Mouse (Mus musculus): ENCODE results near the gene Efs.

Efs gene

GRCm38 (mm10) chr14:54924641-54925348, 1.1 kb downstream of the Efs start:
- peak; percentile 86 for DNase-seq (ENCODE audit: low spot score)

- no peak for DNase-seq (ENCODE audit: low spot score)
Measured at GRCm38 (mm10) chr14:54920076-54920685, 5.7 kb downstream of the Efs start.

GRCm38 (mm10) chr14:54913343-54913742, 12.6 kb downstream of the Efs start:
- no peak for DNase-seq (ENCODE audit: low spot score)

- DNase-seq (ENCODE audit: low spot score) = peak; percentile 55
Measured at GRCm38 (mm10) chr14:54912886-54913285, 13.0 kb downstream of the Efs start, which contains the start of gene Slc22a17. TSS of gene Slc22a17 (minus strand) at chr14:54913132.

- no peak for DNase-seq (ENCODE audit: low spot score)
Measured at GRCm38 (mm10) chr14:54912109-54912850, 13.6 kb downstream of the Efs start.

GRCm38 (mm10) chr14:54908682-54909081, 17.2 kb downstream of the Efs start:
- no peak for DNase-seq (ENCODE audit: low spot score)

GRCm38 (mm10) chr14:54903641-54904040, 22.3 kb downstream of the Efs start:
- DNase-seq (ENCODE audit: low spot score) = no peak

GRCm38 (mm10) chr14:54900383-54900782, 25.5 kb downstream of the Efs start:
- peak; percentile 87 for DNase-seq (ENCODE audit: low spot score)

- no peak for DNase-seq (ENCODE audit: low spot score)
Measured at GRCm38 (mm10) chr14:54897445-54897844, 28.5 kb downstream of the Efs start.

- DNase-seq (ENCODE audit: low spot score) = peak; percentile 67
Measured at GRCm38 (mm10) chr14:54894296-54895151, 31.4 kb downstream of the Efs start.

GRCm38 (mm10) chr14:54893651-54894181, 32.2 kb downstream of the Efs start:
- DNase-seq (ENCODE audit: low spot score) = peak; percentile 99

GRCm38 (mm10) chr14:54892200-54892599, 33.7 kb downstream of the Efs start, which contains the start of gene Pabpn1:
TSS of gene Pabpn1 (plus strand) at chr14:54892500.
- no peak for DNase-seq (ENCODE audit: low spot score)

- no peak for DNase-seq (ENCODE audit: low spot score)
Measured at GRCm38 (mm10) chr14:54885309-54885708, 40.6 kb downstream of the Efs start.

- no peak for DNase-seq (ENCODE audit: low spot score)
Measured at GRCm38 (mm10) chr14:54884022-54884712, 41.8 kb downstream of the Efs start.

GRCm38 (mm10) chr14:54883154-54884021, 42.5 kb downstream of the Efs start, which contains the start of the genes Bcl2l2 and Gm20521:
TSS of gene Bcl2l2 (plus strand) at chr14:54883377.
TSS of gene Gm20521 (plus strand) at chr14:54883441.
- peak; percentile 85 for DNase-seq (ENCODE audit: low spot score)

- peak; percentile 80 for DNase-seq (ENCODE audit: low spot score)
Measured at GRCm38 (mm10) chr14:54877048-54877715, 48.7 kb downstream of the Efs start, which contains the start of gene Ppp1r3e. TSS of gene Ppp1r3e (minus strand) at chr14:54877550.

- peak; percentile 95 for DNase-seq (ENCODE audit: low spot score)
Measured at GRCm38 (mm10) chr14:54876539-54877047, 49.3 kb downstream of the Efs start.

- DNase-seq (ENCODE audit: low spot score) = peak; percentile 76
Measured at GRCm38 (mm10) chr14:54875844-54876538, 49.9 kb downstream of the Efs start.
